Mouse (Mus musculus) stomach, embryonic 14.5 days (tissue): ENCODE measurements at regions not wholly inside any gene's neighbourhood (a gene's known extent, or its start where the extent isn't known, plus 50 kb on each side); places are given as distances from the start of the nearest gene placed in this dataset.

Experiments used
- ATAC-seq: fragments of 200-750 bp; cut with Nextera tagmentation; 2 replicates; pipeline ENCODE4 v1.8.0; 2017; ENCODE audit warnings: low read depth, moderate TSS enrichment; ENCODE audit not compliant: insufficient number of reproducible peaks, insufficient read depth, low FRiP score
- H3K27ac ChIP-seq: fragments of 300-500 bp; sonication (generic); 2 replicates; pipeline ENCODE4 v1.5.1; 2014; ENCODE audit warnings: mild to moderate bottlenecking, low read length, moderate library complexity, mixed read lengths
- H3K27me3 ChIP-seq: fragments of 300-500 bp; sonication (generic); 2 replicates; pipeline ENCODE4 v1.6.1; 2014; ENCODE audit warnings: low read length, control low read depth, mixed read lengths; ENCODE audit not compliant: control insufficient read depth, insufficient read depth
- H3K36me3 ChIP-seq: fragments of 300-500 bp; sonication (generic); 2 replicates; pipeline ENCODE4 v1.6.1; 2014; ENCODE audit warnings: mild to moderate bottlenecking, control low read depth, low read length, moderate library complexity, mixed read lengths; ENCODE audit not compliant: control insufficient read depth, insufficient read depth
- H3K4me1 ChIP-seq: fragments of 300-500 bp; sonication (generic); 2 replicates; pipeline ENCODE4 v1.6.1; 2014; ENCODE audit warnings: low read length, control low read depth, mixed read lengths; ENCODE audit not compliant: control insufficient read depth, insufficient read depth
- H3K4me2 ChIP-seq: fragments of 300-500 bp; sonication (generic); replicated peaks from 2 replicates; pipeline ENCODE4 v1.6.1; 2014; ENCODE audit warnings: low read depth, low read length, control low read depth
- H3K4me3 ChIP-seq: fragments of 300-500 bp; sonication (generic); 2 replicates; pipeline ENCODE4 v1.5.1; 2014; ENCODE audit warnings: low read depth, low read length, control low read depth
- H3K9ac ChIP-seq: fragments of 300-500 bp; sonication (generic); replicated peaks from 2 replicates; pipeline ENCODE4 v1.6.1; 2014; ENCODE audit warnings: low read depth, mild to moderate bottlenecking, control low read depth, low read length, moderate library complexity, mixed read lengths
- H3K9me3 ChIP-seq: fragments of 300-500 bp; sonication (generic); 2 replicates; pipeline ENCODE4 v1.6.1; 2016; ENCODE audit warnings: low read depth, low read length, control low read depth; ENCODE audit not compliant: control insufficient read depth
- WGBS: fragments of 180-500 bp; shearing (Covaris S2); extraction: QIAGEN DNeasy Blood & Tissue Kit; methylation state at CpG from one replicate; pipeline ENCODE4 v1.1.7; 2014; 5-methylcytosine and 5-hydroxymethylcytosine counted together

GRCm38 (mm10) chr11:24370198-24370860 lies 292.5 kb downstream of the Bcl11a start:
- no peak overlapping the region for H3K4me2 ChIP-seq
- no peak for ATAC-seq
- 32% methylated on average over 15 of the region's 15 CpGs for WGBS

GRCm38 (mm10) chr11:24370861-24371686 lies 293.2 kb downstream of the Bcl11a start:
- H3K36me3 ChIP-seq, result no peaks in the 10 kb centered on the region
- H3K27ac ChIP-seq, result no peak overlapping the region
- no peak for ATAC-seq
- H3K9ac ChIP-seq, result no peak overlapping the region
- H3K9me3 ChIP-seq, result no peaks in the 10 kb centered on the region
- H3K27me3 ChIP-seq, result no peaks in the 10 kb centered on the region
- H3K4me1 ChIP-seq, result 0 out of 2 replicates have a peak, but pooled peaks cover 2% of the 10 kb centered on the region
- H3K4me3 ChIP-seq, result no peak overlapping the region
- 68% methylated on average over 10 of the region's 10 CpGs for WGBS
- H3K4me2 ChIP-seq, result no peak overlapping the region

More at GRCm38 (mm10) chr11:24370198-24370860, 292.5 kb downstream of the Bcl11a start:
- H3K9me3 ChIP-seq, result no peaks in the 10 kb centered on the region
- H3K36me3 ChIP-seq, result no peaks in the 10 kb centered on the region
- no peak overlapping the region for H3K4me3 ChIP-seq
- H3K27me3 ChIP-seq, result no peaks in the 10 kb centered on the region
- H3K27ac ChIP-seq, result no peak overlapping the region
- H3K4me1 ChIP-seq, result 0 out of 2 replicates have a peak, but pooled peaks cover 2% of the 10 kb centered on the region
- no peak overlapping the region for H3K9ac ChIP-seq

GRCm38 (mm10) chr11:24371687-24371950 lies 293.8 kb downstream of the Bcl11a start:
- no peak overlapping the region for H3K4me3 ChIP-seq
- no peak for ATAC-seq
- 66% methylated on average over 5 of the region's 5 CpGs for WGBS
- H3K4me1 ChIP-seq, result 0 out of 2 replicates have a peak, but pooled peaks cover 2% of the 10 kb centered on the region
- H3K27ac ChIP-seq, result no peak overlapping the region
- no peaks in the 10 kb centered on the region for H3K27me3 ChIP-seq
- no peak overlapping the region for H3K9ac ChIP-seq
- H3K4me2 ChIP-seq, result no peak overlapping the region
- H3K9me3 ChIP-seq, result no peaks in the 10 kb centered on the region
- no peaks in the 10 kb centered on the region for H3K36me3 ChIP-seq

- no peak overlapping the region for H3K9ac ChIP-seq
- H3K27ac ChIP-seq, result no peak overlapping the region
- H3K9me3 ChIP-seq, result no peaks in the 10 kb centered on the region
- H3K4me3 ChIP-seq, result no peak overlapping the region
- 0 out of 2 replicates have a peak, but pooled peaks cover 2% of the 10 kb centered on the region for H3K4me1 ChIP-seq
- H3K4me2 ChIP-seq, result no peak overlapping the region
- WGBS, result 40% methylated on average over 8 of the region's 8 CpGs
- no peak for ATAC-seq
- H3K36me3 ChIP-seq, result no peaks in the 10 kb centered on the region
- no peaks in the 10 kb centered on the region for H3K27me3 ChIP-seq
These were observed 294.1 kb downstream of the Bcl11a start for GRCm38 (mm10) chr11:24371963-24372362.

GRCm38 (mm10) chr11:24372616-24373015 lies 294.8 kb downstream of the Bcl11a start:
- ATAC-seq, result no peak
- no peaks in the 10 kb centered on the region for H3K27me3 ChIP-seq

GRCm38 (mm10) chr11:24373301-24373700 lies 295.4 kb downstream of the Bcl11a start:
- no peaks in the 10 kb centered on the region for H3K9me3 ChIP-seq
- 0 out of 2 replicates have a peak, but pooled peaks cover 5% of the 10 kb centered on the region for H3K4me1 ChIP-seq
- H3K36me3 ChIP-seq, result no peaks in the 10 kb centered on the region
- no peaks in the 10 kb centered on the region for H3K27me3 ChIP-seq
- ATAC-seq, result no peak
- WGBS, result 54% methylated on average over 4 of the region's 4 CpGs
- no peak overlapping the region for H3K4me2 ChIP-seq
- H3K27ac ChIP-seq, result no peak overlapping the region
- H3K9ac ChIP-seq, result no peak overlapping the region
- no peak overlapping the region for H3K4me3 ChIP-seq

More at GRCm38 (mm10) chr11:24372616-24373015, 294.8 kb downstream of the Bcl11a start:
- H3K36me3 ChIP-seq, result no peaks in the 10 kb centered on the region
- no peak overlapping the region for H3K27ac ChIP-seq
- 55% methylated on average over 5 of the region's 5 CpGs for WGBS
- no peak overlapping the region for H3K4me2 ChIP-seq
- no peak overlapping the region for H3K4me3 ChIP-seq
- H3K4me1 ChIP-seq, result 0 out of 2 replicates have a peak, but pooled peaks cover 5% of the 10 kb centered on the region
- H3K9ac ChIP-seq, result no peak overlapping the region
- H3K9me3 ChIP-seq, result no peaks in the 10 kb centered on the region

GRCm38 (mm10) chr11:24377530-24377929 lies 299.7 kb downstream of the Bcl11a start:
- no peaks in the 10 kb centered on the region for H3K36me3 ChIP-seq
- H3K4me3 ChIP-seq, result no peak overlapping the region
- H3K27me3 ChIP-seq, result no peaks in the 10 kb centered on the region
- no peak overlapping the region for H3K9ac ChIP-seq
- WGBS, result 47% methylated on average over 2 of the region's 2 CpGs
- H3K4me2 ChIP-seq, result no peak overlapping the region
- H3K27ac ChIP-seq, result no peak overlapping the region
- ATAC-seq, result no peak
- 0 out of 2 replicates have a peak, but pooled peaks cover 3% of the 10 kb centered on the region for H3K4me1 ChIP-seq
- H3K9me3 ChIP-seq, result no peaks in the 10 kb centered on the region

- H3K27ac ChIP-seq, result no peak overlapping the region
- no peak for ATAC-seq
- no peaks in the 10 kb centered on the region for H3K27me3 ChIP-seq
- no peak overlapping the region for H3K4me2 ChIP-seq
- H3K9ac ChIP-seq, result no peak overlapping the region
- H3K9me3 ChIP-seq, result no peaks in the 10 kb centered on the region
- H3K4me1 ChIP-seq, result no peaks in the 10 kb centered on the region
- H3K36me3 ChIP-seq, result no peaks in the 10 kb centered on the region
- H3K4me3 ChIP-seq, result no peak overlapping the region
- 64% methylated on average over 5 of the region's 5 CpGs for WGBS
These were observed 312.7 kb downstream of the Bcl11a start for GRCm38 (mm10) chr11:24390578-24390977.
